Mouse (Mus musculus) monocyte, adult 5-6 weeks (primary cell): ENCODE results near the gene Wfdc21. TPM values are rescaled to one million over a fixed set of nuclear protein-coding genes. Genes with fewer than 3 reads are reported as not detected.

Experiments
- ATAC-seq: fragments of 153-309, 156-312 bp; replicated peaks from 2 replicates; pipeline ENCODE4 v1.8.0; 2017; ENCODE audit warnings: mild to moderate bottlenecking; ENCODE audit not compliant: low TSS enrichment, insufficient number of reproducible peaks, severe bottlenecking, poor library complexity, low FRiP score
- total RNA-seq: library from RNA; stranded (forward); fragments of 200-1000, 200-491, 200-594 nt; gene quantifications from 3 replicates; pipeline ENCODE4 v1.2.3, GENCODE M21; 2017

Wfdc21 gene
- 0.95 TPM in 1 of 3 replicates, not detected in the others for total RNA-seq

GRCm38 (mm10) chr11:83746681-83747080 lies at the start of gene Wfdc21:
Gene Wfdc21 (plus strand): TSS chr11:83746940.
- ATAC-seq = no peak

- peak; percentile 94 for ATAC-seq
These were observed 43.0 kb upstream of the Wfdc21 start, which contains the start of gene Wfdc17 for GRCm38 (mm10) chr11:83703705-83704104. Gene Wfdc17 (plus strand): TSS chr11:83703991.

- ATAC-seq = no peak
These were observed 38.0 kb upstream of the Wfdc21 start, which contains the start of gene Wfdc18 for GRCm38 (mm10) chr11:83708715-83709114. Gene Wfdc18 (plus strand): TSS chr11:83709015.

GRCm38 (mm10) chr11:83709683-83710082 lies 37.1 kb upstream of the Wfdc21 start:
- no peak for ATAC-seq

- ATAC-seq = no peak
These were observed 34.1 kb upstream of the Wfdc21 start for GRCm38 (mm10) chr11:83712671-83713070.

- ATAC-seq = peak; percentile 86
These were observed 32.8 kb upstream of the Wfdc21 start for GRCm38 (mm10) chr11:83713925-83714324.

- peak; percentile 56; the same call in 1 of the 2 replicates for ATAC-seq
These were observed 29.6 kb upstream of the Wfdc21 start for GRCm38 (mm10) chr11:83717042-83717665.

- no peak for ATAC-seq
These were observed 26.0 kb upstream of the Wfdc21 start for GRCm38 (mm10) chr11:83720766-83721165.

GRCm38 (mm10) chr11:83728757-83729432 lies 17.8 kb upstream of the Wfdc21 start:
- ATAC-seq = peak; percentile 53; the same call in 1 of the 2 replicates

GRCm38 (mm10) chr11:83731116-83731515 lies 15.6 kb upstream of the Wfdc21 start:
- no peak for ATAC-seq

- no peak for ATAC-seq
These were observed 13.6 kb upstream of the Wfdc21 start for GRCm38 (mm10) chr11:83733071-83733640.

GRCm38 (mm10) chr11:83734215-83734614 lies 12.5 kb upstream of the Wfdc21 start:
- no peak for ATAC-seq

- 0 out of 2 replicates have a peak, but pooled peaks have one; percentile 29 for ATAC-seq
These were observed 10.9 kb upstream of the Wfdc21 start for GRCm38 (mm10) chr11:83735881-83736280.

- ATAC-seq = peak; percentile 83
These were observed 9.6 kb upstream of the Wfdc21 start for GRCm38 (mm10) chr11:83737109-83737558.

- ATAC-seq = 0 out of 2 replicates have a peak, but pooled peaks have one; percentile 49
These were observed 7.5 kb upstream of the Wfdc21 start for GRCm38 (mm10) chr11:83739241-83739640.

GRCm38 (mm10) chr11:83740443-83740991 lies 6.2 kb upstream of the Wfdc21 start:
- no peak for ATAC-seq

- ATAC-seq = no peak
These were observed 4.9 kb upstream of the Wfdc21 start for GRCm38 (mm10) chr11:83741841-83742240.

- ATAC-seq = no peak
These were observed 3.9 kb upstream of the Wfdc21 start for GRCm38 (mm10) chr11:83742731-83743355.

GRCm38 (mm10) chr11:83743525-83743924 lies 3.2 kb upstream of the Wfdc21 start:
- no peak for ATAC-seq
